Mouse (Mus musculus): ENCODE results near the gene Armcx4.
A peak's percentile ranks its signal among the peaks of the same experiment; 100 is the strongest.
"Not testable (repeated sequence)": the region's sequence is repeated elsewhere in the genome, so short reads cannot be mapped to it uniquely, and the experiment has no call there.

Armcx4 gene

GRCm38 (mm10) chrX:134686267-134686666 is at the start of gene Armcx4:
Gene Armcx4, plus strand, starts transcription at chrX:134686519.
- peak; percentile 16 to 59 for DNase-seq

DNA sequence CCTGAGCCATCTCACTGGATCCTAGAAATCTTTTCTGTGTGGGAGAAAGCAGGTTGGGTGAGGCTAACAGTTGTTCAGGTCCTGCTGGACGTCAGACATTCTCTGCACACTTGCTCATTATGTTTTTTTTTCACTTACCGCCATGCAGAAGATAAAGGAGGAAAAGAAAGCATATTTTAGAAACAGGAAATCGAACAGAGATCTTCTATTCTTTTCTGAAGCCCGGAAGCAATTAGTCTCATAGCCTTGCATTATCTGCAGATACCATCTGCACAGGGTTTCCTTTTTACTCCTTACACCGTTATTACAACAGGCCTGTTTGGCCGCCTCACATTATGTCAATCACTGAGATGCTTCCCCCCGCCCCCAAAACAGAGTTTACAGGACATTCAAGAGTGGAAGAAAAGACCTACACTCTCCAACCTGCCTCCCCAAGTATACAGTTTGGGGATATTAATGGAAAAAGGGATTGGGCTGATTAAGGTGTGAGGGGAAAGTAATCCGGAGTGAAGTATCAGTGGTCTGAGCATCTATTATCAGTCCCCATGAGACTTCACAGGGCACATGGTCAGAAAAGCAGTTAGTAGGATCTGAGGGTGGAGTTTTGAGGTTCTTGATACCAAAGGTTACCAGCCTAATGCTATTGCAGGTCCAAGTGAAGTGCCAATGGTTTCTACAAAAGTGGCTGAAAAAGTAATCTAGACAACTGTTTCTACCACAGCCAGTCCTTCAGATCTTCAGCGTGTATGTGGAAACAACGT is 45.1 kb upstream of the Armcx4 start:
- peak in 1 of 2 experiments; percentile 1 for DNase-seq

DNA sequence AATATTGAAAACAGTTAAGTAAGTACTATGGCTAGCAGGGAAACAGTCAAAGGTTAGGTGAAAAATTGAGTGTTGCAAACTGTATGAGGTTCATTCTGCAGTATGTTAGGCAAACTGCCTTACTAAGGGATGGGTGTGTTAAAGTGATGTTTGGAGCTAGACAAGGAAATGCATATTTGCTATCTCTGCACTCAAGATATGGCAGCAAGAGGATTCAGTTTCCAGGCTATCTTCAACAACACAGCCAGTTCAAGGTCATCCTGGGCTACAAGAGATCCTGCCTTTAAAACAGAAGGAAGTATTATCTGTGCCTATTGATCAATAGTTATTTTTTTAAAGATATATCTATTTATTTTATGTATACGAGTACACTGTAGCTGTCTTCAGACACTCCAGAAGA is 40.0 kb upstream of the Armcx4 start:
- DNase-seq = no peak

DNA sequence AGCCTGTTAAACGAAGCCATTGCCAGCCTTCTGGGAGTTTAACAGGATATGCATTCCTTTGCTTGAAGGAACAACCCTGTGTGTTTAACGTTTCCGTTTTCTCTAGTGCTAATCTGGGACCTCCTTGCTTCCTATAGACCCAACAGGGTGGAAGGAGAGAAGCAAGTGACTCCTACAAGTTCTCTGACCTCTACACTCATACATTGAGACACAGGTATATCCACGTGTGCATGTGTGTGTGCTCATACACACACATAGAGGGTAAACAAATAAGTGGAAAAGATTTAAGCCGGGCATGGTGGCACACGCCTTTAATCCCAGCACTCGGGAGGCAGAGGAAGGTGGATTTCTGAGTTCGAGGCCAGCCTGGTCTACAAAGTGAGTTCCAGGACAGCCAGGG is 38.9 kb upstream of the Armcx4 start:
- DNase-seq = no peak

DNA sequence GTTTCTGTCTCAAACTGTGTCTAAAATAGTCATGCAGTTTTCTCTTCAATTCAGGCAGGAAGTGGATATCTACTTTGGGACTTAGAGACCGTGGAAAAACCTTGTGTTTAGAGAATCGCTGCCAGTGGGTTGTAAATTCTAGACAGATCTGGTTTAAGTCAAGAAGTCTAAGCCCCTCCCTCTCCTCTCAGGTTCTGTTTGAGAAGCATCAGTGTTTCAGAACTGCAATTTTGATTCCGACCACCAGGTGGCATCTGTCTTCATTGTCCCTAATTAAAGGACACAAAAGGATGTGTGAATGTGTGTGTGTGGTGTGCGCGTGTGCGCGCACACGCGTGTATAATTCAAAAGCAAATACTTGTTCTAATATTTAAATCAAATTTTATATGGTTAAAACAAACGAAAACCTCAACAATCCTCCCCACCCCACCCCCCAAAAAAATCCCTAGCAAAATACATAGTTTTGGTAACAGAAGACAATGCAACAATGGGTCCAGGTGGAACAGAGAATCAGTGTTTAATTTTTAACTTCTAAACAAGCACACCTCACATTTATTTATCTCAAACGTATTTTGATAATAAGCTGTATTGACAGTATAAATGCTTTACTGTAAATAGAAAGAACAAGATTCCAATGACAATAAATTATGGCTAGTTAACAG is 38.2 kb upstream of the Armcx4 start:
- peak; percentile 79 to 85 for DNase-seq

GRCm38 (mm10) chrX:134652061-134652460 is 34.3 kb upstream of the Armcx4 start:
- DNase-seq = no peak

GRCm38 (mm10) chrX:134661586-134661985 is 24.7 kb upstream of the Armcx4 start:
- DNase-seq = peak; percentile 1 to 5

GRCm38 (mm10) chrX:134675022-134675421 is 11.3 kb upstream of the Armcx4 start:
- no peak for DNase-seq

- no peak for DNase-seq
These were observed 10.4 kb upstream of the Armcx4 start for GRCm38 (mm10) chrX:134675959-134676358.

- no peak for DNase-seq
These were observed 1.4 kb upstream of the Armcx4 start for GRCm38 (mm10) chrX:134684936-134685335.

DNA sequence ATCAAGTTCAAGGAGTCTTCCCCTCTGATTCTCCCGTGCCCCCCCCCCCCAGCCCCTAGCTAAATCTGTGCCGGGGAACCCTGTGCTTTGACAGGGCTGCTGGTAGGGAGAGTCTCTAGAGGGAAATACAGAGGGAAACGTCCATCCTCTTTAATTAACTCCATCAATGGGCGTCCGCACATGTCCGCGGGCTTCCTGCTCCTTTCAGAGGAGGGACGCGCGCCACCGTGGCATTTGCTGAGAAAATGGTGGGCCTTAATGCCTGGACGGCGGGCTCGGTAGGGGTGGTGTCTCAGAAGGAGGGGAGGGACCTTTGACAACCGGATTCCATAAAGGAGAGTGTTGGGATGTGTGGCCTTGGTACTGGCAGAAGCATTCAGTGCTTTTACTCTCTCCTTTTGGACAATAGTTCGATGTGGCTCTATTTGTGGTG is 436 bp downstream of the Armcx4 start:
- peak in 1 of 2 experiments; percentile 26 for DNase-seq

DNA sequence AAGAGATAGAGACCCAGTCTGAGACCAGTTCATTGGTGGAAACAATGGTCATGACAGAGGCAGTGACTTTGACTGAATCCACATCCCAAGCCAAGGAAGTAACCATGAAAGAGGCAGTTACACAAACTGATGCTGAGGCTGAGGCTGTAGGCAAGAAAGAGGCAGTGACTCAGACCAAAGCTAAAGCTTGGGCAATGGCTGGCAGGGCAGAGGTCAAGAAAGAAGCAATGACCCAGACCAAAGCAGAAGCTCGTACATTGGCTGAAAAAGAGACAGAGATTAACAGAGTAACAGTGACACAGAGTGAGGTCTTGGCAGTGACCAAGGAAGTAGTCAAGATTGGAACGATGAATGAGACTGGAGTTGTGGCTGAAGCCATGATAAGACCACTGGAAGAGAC is 3.4 kb downstream of the Armcx4 start:
- no peak for DNase-seq

GRCm38 (mm10) chrX:134690871-134691539 is 4.7 kb downstream of the Armcx4 start:
- DNase-seq = peak; percentile 8 to 44

DNA sequence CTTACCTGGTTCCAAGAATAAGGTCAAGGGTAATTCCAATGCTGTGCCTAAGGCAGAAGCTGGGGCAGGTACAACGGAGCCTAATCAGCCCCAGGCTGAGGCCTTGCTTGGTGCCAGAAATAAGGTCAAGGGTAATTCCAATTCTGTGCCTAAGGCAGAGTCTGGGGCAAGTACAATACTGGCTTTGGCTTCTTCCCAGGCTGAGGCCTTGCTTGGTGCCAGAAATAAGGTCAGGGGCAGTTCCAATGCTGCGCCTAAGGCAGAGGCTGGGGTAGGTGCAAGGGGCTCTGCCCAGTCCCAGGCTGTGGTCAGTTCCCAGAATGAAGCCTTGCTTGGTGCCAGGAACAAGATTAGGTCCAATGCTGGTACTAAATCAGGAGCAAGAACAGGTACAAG is 5.2 kb downstream of the Armcx4 start:
- peak in 1 of 2 experiments; percentile 6 for DNase-seq

GRCm38 (mm10) chrX:134716863-134717262 is 30.5 kb downstream of the Armcx4 start:
- no peak for DNase-seq

- DNase-seq = peak; percentile 56 to 62
These were observed 31.5 kb downstream of the Armcx4 start, which contains the start of gene Armcx1 for GRCm38 (mm10) chrX:134717752-134718308. Gene Armcx1, plus strand, starts transcription at chrX:134717963.

GRCm38 (mm10) chrX:134718524-134718923 is 32.2 kb downstream of the Armcx4 start:
- DNase-seq = peak; percentile 30 to 57

DNA sequence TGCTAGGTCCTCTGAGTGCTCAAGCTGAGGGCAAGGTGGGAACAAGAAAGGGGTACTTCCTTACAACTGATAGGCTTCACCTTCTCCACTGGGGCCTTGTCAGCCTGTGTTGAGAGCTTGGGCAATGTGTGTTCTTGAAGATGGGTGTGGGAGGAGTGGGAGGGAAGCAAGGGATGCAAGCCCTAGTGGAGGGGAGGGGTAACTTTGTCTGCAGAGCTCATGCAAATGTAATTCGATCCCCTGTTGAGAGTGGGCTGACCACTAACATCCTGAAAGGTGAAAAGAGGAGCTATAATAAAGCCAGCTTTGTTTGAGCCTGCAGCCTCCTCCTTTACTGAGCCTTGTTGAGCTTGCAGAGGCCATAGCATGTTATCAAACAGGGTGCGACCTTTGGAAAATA is 37.4 kb downstream of the Armcx4 start:
- DNase-seq = not testable (repeated sequence)

- DNase-seq = peak; percentile 13 to 20
These were observed 43.5 kb downstream of the Armcx4 start for GRCm38 (mm10) chrX:134729778-134730177.

DNA sequence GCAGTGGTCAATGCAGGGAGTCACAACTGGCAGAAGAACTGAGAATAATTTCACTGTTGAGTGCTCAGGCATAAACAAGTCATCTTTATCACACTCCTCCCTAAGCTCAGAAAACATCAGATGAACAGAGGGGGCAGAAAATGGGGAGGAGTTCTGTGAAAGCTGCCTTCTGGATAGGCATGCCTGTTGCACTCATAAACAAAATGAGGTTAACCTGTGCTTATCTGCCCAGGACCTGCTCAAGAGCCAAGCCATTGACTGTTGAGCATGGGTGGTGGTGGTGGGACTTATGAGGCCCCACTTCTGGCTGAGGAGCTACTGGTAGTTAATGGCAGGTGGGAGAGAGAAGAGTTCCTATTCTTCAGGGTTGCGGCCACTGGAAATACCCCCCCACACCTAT is 51.5 kb downstream of the Armcx4 start:
- DNase-seq = no peak

GRCm38 (mm10) chrX:134739160-134739559 is 52.8 kb downstream of the Armcx4 start:
- no peak for DNase-seq

GRCm38 (mm10) chrX:134741862-134742261 is 55.5 kb downstream of the Armcx4 start:
- DNase-seq = no peak

Data from kidney, postnatal 36 days (tissue).